Mouse (Mus musculus) heart, postnatal 0 days (tissue): Measurements from ENCODE around the gene Tpcn2. TPM values are rescaled to one million over a fixed set of nuclear protein-coding genes. Genes with fewer than 3 reads are reported as not detected.

Source experiments
- ATAC-seq: fragments of 200-750 bp; cut with Nextera tagmentation; 2 replicates; pipeline ENCODE4 v1.8.0; 2017; ENCODE audit warnings: low read depth, moderate number of reproducible peaks, moderate library complexity; ENCODE audit not compliant: insufficient read depth
- DNase-seq: peaks from one replicate; pipeline ENCODE4 v3.0.0-alpha.2; 2016; ENCODE audit warnings: low spot score
- H3K27ac ChIP-seq: fragments of 300-500 bp; sonication (generic); 2 replicates; pipeline ENCODE4 v1.5.1; 2014; ENCODE audit warnings: low read depth, mild to moderate bottlenecking
- H3K27me3 ChIP-seq: fragments of 300-500 bp; sonication (generic); 2 replicates; pipeline ENCODE4 v1.6.1; 2014; ENCODE audit warnings: low read length, mixed read lengths; ENCODE audit not compliant: control insufficient read depth, insufficient read depth
- H3K36me3 ChIP-seq: fragments of 300-500 bp; sonication (generic); replicated peaks from 2 replicates; pipeline ENCODE4 v1.6.1; 2014; ENCODE audit warnings: low read length, mixed read lengths; ENCODE audit not compliant: control insufficient read depth, insufficient read depth
- H3K4me1 ChIP-seq: fragments of 300-500 bp; sonication (generic); 2 replicates; pipeline ENCODE4 v1.6.1; 2014; ENCODE audit warnings: antibody characterized with exemption; ENCODE audit not compliant: control insufficient read depth, insufficient read depth
- H3K4me2 ChIP-seq: fragments of 300-500 bp; sonication (generic); 2 replicates; pipeline ENCODE4 v1.6.1; 2014; ENCODE audit warnings: low read depth, mild to moderate bottlenecking, low read length, moderate library complexity
- H3K4me3 ChIP-seq: fragments of 300-500 bp; sonication (generic); 2 replicates; pipeline ENCODE4 v1.5.1; 2014; ENCODE audit warnings: low read depth, low read length
- H3K9ac ChIP-seq: fragments of 300-500 bp; sonication (generic); replicated peaks from 2 replicates; pipeline ENCODE4 v1.6.1; 2014; ENCODE audit warnings: low read depth, low read length, mixed read lengths
- H3K9me3 ChIP-seq: fragments of 300-500 bp; sonication (generic); replicated peaks from 2 replicates; pipeline ENCODE4 v1.6.1; 2016; ENCODE audit warnings: low read length; ENCODE audit not compliant: control insufficient read depth
- CTCF ChIP-seq: IDR thresholded peaks from 2 replicates; pipeline ENCODE4 v1.5.1; 2016; ENCODE audit warnings: antibody characterized with exemption, control low read depth, low read depth
- EP300 ChIP-seq: IDR thresholded peaks from 2 replicates; pipeline ENCODE4 v1.6.1; 2016; ENCODE audit warnings: antibody characterized with exemption, low read depth
- WGBS: fragments of 180-500 bp; shearing (Covaris S2); extraction: QIAGEN DNeasy Blood & Tissue Kit; methylation state at CpG from one replicate; pipeline ENCODE4 v1.1.7; 2014; 5-methylcytosine and 5-hydroxymethylcytosine counted together
- polyA plus RNA-seq: library from polyadenylated mRNA; unstranded; fragments of >200 nt; fragmentation: Nextera tagmentation; extraction: Ambion mirVana; gene quantifications from 2 replicates; pipeline ENCODE4 v1.2.1, GENCODE M21; 2015
- total RNA-seq: library from RNA; depleted of rRNA; stranded (reverse); fragments of >200 nt; gene quantifications from 2 replicates; pipeline ENCODE4 v1.2.3, GENCODE M21; 2014; ENCODE audit warnings: low replicate concordance

The Tpcn2 gene
- total and polyA plus RNA-seq, 2 experiments from 2014 or later: 2.7 to 6.1 TPM

- no peak for TF ChIP-seq EP300
- peak; percentile 83 for TF ChIP-seq CTCF
- no peaks in the 10 kb centered on the region for H3K4me1 ChIP-seq
- no peak overlapping the region for H3K9ac ChIP-seq
- H3K4me3 ChIP-seq: no peak overlapping the region
- H3K27me3 ChIP-seq: no peaks in the 10 kb centered on the region
- peak; percentile 60 for DNase-seq
- WGBS: 30% methylated on average over 8 of the region's 8 CpGs
- H3K27ac ChIP-seq: no peak overlapping the region
- no peaks in the 10 kb centered on the region for H3K9me3 ChIP-seq
- peaks cover 7% of the 10 kb centered on the region; the same call in 1 of the 2 replicates for H3K36me3 ChIP-seq
- ATAC-seq: peak; percentile 79
- no peak overlapping the region for H3K4me2 ChIP-seq
Observed at GRCm38 (mm10) chr7:145252715-145253476, 30.9 kb downstream of the Tpcn2 start.

- Histone ChIP-seq H3K4me1 (no peaks in the 10 kb centered on the region), H3K9ac (no peak overlapping the region), H3K27ac (no peak overlapping the region), H3K9me3 (no peaks in the 10 kb centered on the region), H3K36me3 (no peaks in the 10 kb centered on the region), H3K27me3 (no peaks in the 10 kb centered on the region), H3K4me2 (no peak overlapping the region), H3K4me3 (no peak overlapping the region)
- DNase-seq (no peak), ATAC-seq (no peak)
- 73% methylated on average over 9 of the region's 9 CpGs for WGBS
- TF ChIP-seq EP300 (no peak), CTCF (no peak)
Observed at GRCm38 (mm10) chr7:145250225-145250624, 33.6 kb downstream of the Tpcn2 start.

GRCm38 (mm10) chr7:145248911-145249310 lies 34.9 kb downstream of the Tpcn2 start:
- Histone ChIP-seq H3K4me1 (no peaks in the 10 kb centered on the region), H3K27me3 (no peaks in the 10 kb centered on the region), H3K27ac (no peak overlapping the region), H3K9me3 (no peaks in the 10 kb centered on the region), H3K4me3 (no peak overlapping the region), H3K9ac (no peak overlapping the region), H3K4me2 (no peak overlapping the region), H3K36me3 (no peaks in the 10 kb centered on the region)
- TF ChIP-seq EP300 (no peak), CTCF (no peak)
- WGBS: 94% methylated on average over 2 of the region's 2 CpGs
- no peak for ATAC-seq
- DNase-seq: no peak

- no peaks in the 10 kb centered on the region for H3K9me3 ChIP-seq
- no peak overlapping the region for H3K27ac ChIP-seq
- DNase-seq (peak; percentile 73), ATAC-seq (peak; percentile 76)
- no peak overlapping the region for H3K4me3 ChIP-seq
- no peaks in the 10 kb centered on the region for H3K36me3 ChIP-seq
- no peak overlapping the region for H3K9ac ChIP-seq
- 17% methylated on average over 9 of the region's 9 CpGs for WGBS
- H3K27me3 ChIP-seq: no peaks in the 10 kb centered on the region
- TF ChIP-seq CTCF: peak; percentile 95
- no peak for TF ChIP-seq EP300
- no peaks in the 10 kb centered on the region for H3K4me1 ChIP-seq
- H3K4me2 ChIP-seq: no peak overlapping the region
Observed at GRCm38 (mm10) chr7:145242851-145243712, 40.7 kb downstream of the Tpcn2 start.

- TF ChIP-seq EP300: no peak
- no peak for TF ChIP-seq CTCF
- no peak overlapping the region for H3K27ac ChIP-seq
- WGBS: 73% methylated on average over 9 of the region's 9 CpGs
- H3K4me2 ChIP-seq: no peak overlapping the region
- DNase-seq: no peak
- H3K9me3 ChIP-seq: no peaks in the 10 kb centered on the region
- no peak overlapping the region for H3K9ac ChIP-seq
- no peaks in the 10 kb centered on the region for H3K4me1 ChIP-seq
- no peak overlapping the region for H3K4me3 ChIP-seq
- ATAC-seq: no peak
- no peaks in the 10 kb centered on the region for H3K36me3 ChIP-seq
- no peaks in the 10 kb centered on the region for H3K27me3 ChIP-seq
Observed at GRCm38 (mm10) chr7:145242028-145242427, 41.8 kb downstream of the Tpcn2 start.
